ENCODE assay signal across 21 mouse cellular contexts in genomic region chr3:89193351-89193750, GRCm38 (mm10). TPM values are rescaled to one million over a fixed set of nuclear protein-coding genes. Genes with fewer than 3 reads are reported as not detected.
DNase-seq lines count a peak whose midpoint lies in the region; ATAC-seq and TF ChIP-seq lines count a peak whose summit lies in the region.
"Had no signal": no experiment of that assay in that cellular context is flagged by ENCODE, and none has a peak within 500 bp of the region (broad histone marks: within the 10 kb centered on the region; RNA-seq: fewer than 3 reads in every experiment).

No protein-coding gene starts in this region.

- WGBS in kidney, postnatal 0 days, result 75% methylated on average over 1 of the region's 1 CpGs
- WGBS in midbrain, postnatal 0 days, result 78% methylated on average over 1 of the region's 1 CpGs
- 64% methylated on average over 1 of the region's 1 CpGs for WGBS in midbrain, embryonic 14.5 days

- H3K27ac ChIP-seq in kidney, postnatal 0 days, result no peak overlapping the region
- no peak overlapping the region for H3K27ac ChIP-seq in midbrain, postnatal 0 days (ENCODE audit: low read depth, low read length)
- H3K27ac ChIP-seq in midbrain, embryonic 14.5 days (replicated peaks; ENCODE audit: low read depth, low read length), result no peak overlapping the region
- H3K27ac ChIP-seq: embryonic facial prominence, embryonic 13.5 days; forebrain, embryonic 10.5 days; forebrain, embryonic 15.5 days; heart, adult 2 months; hindbrain, embryonic 14.5 days; midbrain, embryonic 12.5 days had no signal

- no peaks in the 10 kb centered on the region for H3K36me3 ChIP-seq in kidney, postnatal 0 days (ENCODE audit: insufficient read depth, low read length)
- H3K36me3 ChIP-seq in midbrain, postnatal 0 days (ENCODE audit: insufficient read depth, low read length), result peaks cover 7% of the 10 kb centered on the region; the same call in 1 of the 2 replicates
- H3K36me3 ChIP-seq in midbrain, embryonic 14.5 days (ENCODE audit: control insufficient read depth, insufficient read depth, low read length), result peaks cover 7% of the 10 kb centered on the region
- H3K36me3 ChIP-seq: forebrain, embryonic 15.5 days had no signal

- H3K9me3 ChIP-seq in kidney, postnatal 0 days (replicated peaks; ENCODE audit: low read length), result no peaks in the 10 kb centered on the region
- no peaks in the 10 kb centered on the region for H3K9me3 ChIP-seq in midbrain, postnatal 0 days (ENCODE audit: low read length)
- no peaks in the 10 kb centered on the region for H3K9me3 ChIP-seq in midbrain, embryonic 14.5 days (ENCODE audit: control insufficient read depth, low read length)
- H3K9me3 ChIP-seq: embryonic facial prominence, embryonic 13.5 days; forebrain, embryonic 10.5 days; forebrain, embryonic 15.5 days; heart, embryonic 12.5 days; midbrain, embryonic 12.5 days had no signal

- no peak overlapping the region for H3K4me3 ChIP-seq in kidney, postnatal 0 days (replicated peaks; ENCODE audit: low read depth, low read length)
- H3K4me3 ChIP-seq in midbrain, postnatal 0 days (ENCODE audit: low read depth, low read length), result no peak overlapping the region
- H3K4me3 ChIP-seq in midbrain, embryonic 14.5 days (replicated peaks; ENCODE audit: low read depth, low read length), result no peak overlapping the region
- H3K4me3 ChIP-seq: embryonic facial prominence, embryonic 13.5 days; forebrain, embryonic 10.5 days; forebrain, embryonic 15.5 days; heart, adult 2 months; heart, embryonic 12.5 days; midbrain, embryonic 12.5 days had no signal

- intact Hi-C loops in left cerebral cortex, postnatal 10 days (cut with DNase I), result no loop called here

- H3K4me1 ChIP-seq in kidney, postnatal 0 days (replicated peaks; ENCODE audit: insufficient read depth, low read length), result peaks cover 8% of the 10 kb centered on the region
- no peaks in the 10 kb centered on the region for H3K4me1 ChIP-seq in midbrain, postnatal 0 days (ENCODE audit: insufficient read depth, low read length)
- H3K4me1 ChIP-seq in midbrain, embryonic 14.5 days (ENCODE audit: control insufficient read depth, insufficient read depth, low read length), result peaks cover 10% of the 10 kb centered on the region; the same call in 1 of the 2 replicates

- no peak overlapping the region for H3K4me2 ChIP-seq in kidney, postnatal 0 days (ENCODE audit: low read length)
- H3K4me2 ChIP-seq in midbrain, postnatal 0 days (ENCODE audit: low read depth, low read length, poor library complexity, severe bottlenecking), result no peak overlapping the region
- no peak overlapping the region for H3K4me2 ChIP-seq in midbrain, embryonic 14.5 days (ENCODE audit: low read length)
- H3K4me2 ChIP-seq: embryonic facial prominence, embryonic 13.5 days; forebrain, embryonic 15.5 days; heart, embryonic 12.5 days; hindbrain, embryonic 14.5 days; midbrain, embryonic 12.5 days had no signal

- peak; percentile 36; the same call in 1 of the 2 replicates for TF ChIP-seq CTCF in kidney, postnatal 0 days (IDR thresholded peaks at IDR 0.05; ENCODE audit: low read depth)
- peak; percentile 39 for TF ChIP-seq CTCF in midbrain, postnatal 0 days (IDR thresholded peaks at IDR 0.05)

- no peak overlapping the region for H3K9ac ChIP-seq in kidney, postnatal 0 days (ENCODE audit: low read depth, low read length)
- no peak overlapping the region for H3K9ac ChIP-seq in midbrain, postnatal 0 days (replicated peaks; ENCODE audit: low read length, poor library complexity, severe bottlenecking)
- no peak overlapping the region for H3K9ac ChIP-seq in midbrain, embryonic 14.5 days (replicated peaks; ENCODE audit: low read length)
- H3K9ac ChIP-seq: embryonic facial prominence, embryonic 13.5 days; forebrain, embryonic 15.5 days; heart, embryonic 12.5 days; hindbrain, embryonic 14.5 days; midbrain, embryonic 12.5 days had no signal

- no peaks in the 10 kb centered on the region for H3K27me3 ChIP-seq in kidney, postnatal 0 days (ENCODE audit: insufficient read depth, low read length)
- no peaks in the 10 kb centered on the region for H3K27me3 ChIP-seq in midbrain, postnatal 0 days (ENCODE audit: insufficient read depth, low read length)
- no peaks in the 10 kb centered on the region for H3K27me3 ChIP-seq in midbrain, embryonic 14.5 days (ENCODE audit: control insufficient read depth, insufficient read depth, low read length)
- H3K27me3 ChIP-seq: embryonic facial prominence, embryonic 13.5 days; forebrain, embryonic 15.5 days; heart, embryonic 12.5 days had no signal

- DNase-seq in kidney, postnatal 0 days (ENCODE audit: low spot score), result no peak
- DNase-seq in kidney, adult 9 months, result no peak
- no peak for DNase-seq in midbrain, postnatal 0 days (ENCODE audit: low spot score)
- no peak for DNase-seq in midbrain, embryonic 14.5 days
- DNase-seq in ES-CJ7 (ENCODE audit: low read depth, low spot score), result peak; percentile 59
- DNase-seq in left cerebral cortex, postnatal 10 days (ENCODE audit: extremely low spot score in 1 of 2, low spot score in 2 of 2), result no peak
- no peak for DNase-seq in spleen, adult 18-20 months
- DNase-seq: adrenal gland, postnatal 25 days; cerebellum, adult 11-12 months; heart, adult 2 months; heart, postnatal 4 days; liver; lung, adult 18-20 months; right cerebral cortex, postnatal 25 days; thymus, adult 18-20 months had no signal

- no peak for ATAC-seq in kidney, postnatal 0 days (replicated peaks; ENCODE audit: low FRiP score, low read depth)
- no peak for ATAC-seq in midbrain, postnatal 0 days (ENCODE audit: low FRiP score)
- ATAC-seq in midbrain, embryonic 14.5 days (ENCODE audit: low FRiP score, low TSS enrichment), result no peak
- ATAC-seq: forebrain, embryonic 15.5 days had no signal

RNA-seq across cellular contexts. Expression of gene Gba, which starts 9.4 kb away (rescaled TPM):
- 53.6 and 56.0 TPM in 2 replicates for polyA plus RNA-seq in kidney, postnatal 0 days (2015; fragmentation: Nextera tagmentation; extraction: Ambion mirVana)
- total RNA-seq in midbrain, postnatal 0 days (2014; rRNA removed), result 56.8 and 64.6 TPM in 2 replicates
- 46.1 and 48.3 TPM in 2 replicates for polyA plus RNA-seq in midbrain, postnatal 0 days (2015; fragmentation: Nextera tagmentation; extraction: Ambion mirVana)
- polyA plus RNA-seq in midbrain, embryonic 14.5 days (2014; fragmentation: Nextera tagmentation; extraction: Ambion mirVana), result 42.0 and 47.8 TPM in 2 replicates
- total RNA-seq in left cerebral cortex, postnatal 10 days (2021), result 10 to 100 TPM; 66.2 to 68.0 TPM

RNA-seq across cellular contexts. Expression of gene Fam189b, which starts 10.4 kb away (rescaled TPM):
- polyA plus RNA-seq in kidney, postnatal 0 days (2015; fragmentation: Nextera tagmentation; extraction: Ambion mirVana), result 23.5 and 24.1 TPM in 2 replicates
- total RNA-seq in midbrain, postnatal 0 days (2014; rRNA removed), result 12.7 and 22.2 TPM in 2 replicates
- 32.5 and 37.5 TPM in 2 replicates for polyA plus RNA-seq in midbrain, postnatal 0 days (2015; fragmentation: Nextera tagmentation; extraction: Ambion mirVana)
- 25.0 and 25.3 TPM in 2 replicates for polyA plus RNA-seq in midbrain, embryonic 14.5 days (2014; fragmentation: Nextera tagmentation; extraction: Ambion mirVana)
- 10 to 100 TPM; 59.6 to 66.2 TPM for total RNA-seq in left cerebral cortex, postnatal 10 days (2021)

RNA-seq across cellular contexts. Expression of gene Scamp3, which starts 16.1 kb away (rescaled TPM):
- polyA plus RNA-seq in kidney, postnatal 0 days (2015; fragmentation: Nextera tagmentation; extraction: Ambion mirVana), result 107 and 115 TPM in 2 replicates
- 71.1 and 84.8 TPM in 2 replicates for total RNA-seq in midbrain, postnatal 0 days (2014; rRNA removed)
- polyA plus RNA-seq in midbrain, postnatal 0 days (2015; fragmentation: Nextera tagmentation; extraction: Ambion mirVana), result 151 and 158 TPM in 2 replicates
- 104 and 123 TPM in 2 replicates for polyA plus RNA-seq in midbrain, embryonic 14.5 days (2014; fragmentation: Nextera tagmentation; extraction: Ambion mirVana)
- 10 to 100 TPM; 80.5 to 81.1 TPM for total RNA-seq in left cerebral cortex, postnatal 10 days (2021)

RNA-seq across cellular contexts. Expression of gene Thbs3, which starts 21.6 kb away (rescaled TPM):
- 10.4 and 12.1 TPM in 2 replicates for polyA plus RNA-seq in kidney, postnatal 0 days (2015; fragmentation: Nextera tagmentation; extraction: Ambion mirVana)
- 38.5 and 42.9 TPM in 2 replicates for total RNA-seq in midbrain, postnatal 0 days (2014; rRNA removed)
- 39.0 and 47.6 TPM in 2 replicates for polyA plus RNA-seq in midbrain, postnatal 0 days (2015; fragmentation: Nextera tagmentation; extraction: Ambion mirVana)
- polyA plus RNA-seq in midbrain, embryonic 14.5 days (2014; fragmentation: Nextera tagmentation; extraction: Ambion mirVana), result 46.0 and 47.6 TPM in 2 replicates
- total RNA-seq in left cerebral cortex, postnatal 10 days (2021), result 10 to 100 TPM; 27.8 to 31.4 TPM

RNA-seq across cellular contexts. Expression of gene Clk2, which starts 28.8 kb away (rescaled TPM):
- 16.9 and 18.8 TPM in 2 replicates for polyA plus RNA-seq in kidney, postnatal 0 days (2015; fragmentation: Nextera tagmentation; extraction: Ambion mirVana)
- 38.9 and 44.5 TPM in 2 replicates for total RNA-seq in midbrain, postnatal 0 days (2014; rRNA removed)
- 12.1 and 12.6 TPM in 2 replicates for polyA plus RNA-seq in midbrain, postnatal 0 days (2015; fragmentation: Nextera tagmentation; extraction: Ambion mirVana)
- polyA plus RNA-seq in midbrain, embryonic 14.5 days (2014; fragmentation: Nextera tagmentation; extraction: Ambion mirVana), result 22.0 and 24.6 TPM in 2 replicates
- total RNA-seq in left cerebral cortex, postnatal 10 days (2021), result 10 to 100 TPM; 42.3 to 47.3 TPM
